Mouse (Mus musculus) NIH3T3 (cell line): ENCODE data around the gene Fam186a.
A peak's percentile ranks its signal among the peaks of the same experiment; 100 is the strongest.
"Not testable (repeated sequence)": the region's sequence is repeated elsewhere in the genome, so short reads cannot be mapped to it uniquely, and the experiment has no call there.

Experiments
- DNase-seq: peaks from one replicate; pipeline ENCODE4 v3.0.0-alpha.2; 2012; ENCODE audit warnings: low read depth

Gene Fam186a

GRCm38 (mm10) chr15:99966961-99967360 is at the start of gene Fam186a:
Gene Fam186a (minus strand): TSS chr15:99967061.
- no peak for DNase-seq

DNA sequence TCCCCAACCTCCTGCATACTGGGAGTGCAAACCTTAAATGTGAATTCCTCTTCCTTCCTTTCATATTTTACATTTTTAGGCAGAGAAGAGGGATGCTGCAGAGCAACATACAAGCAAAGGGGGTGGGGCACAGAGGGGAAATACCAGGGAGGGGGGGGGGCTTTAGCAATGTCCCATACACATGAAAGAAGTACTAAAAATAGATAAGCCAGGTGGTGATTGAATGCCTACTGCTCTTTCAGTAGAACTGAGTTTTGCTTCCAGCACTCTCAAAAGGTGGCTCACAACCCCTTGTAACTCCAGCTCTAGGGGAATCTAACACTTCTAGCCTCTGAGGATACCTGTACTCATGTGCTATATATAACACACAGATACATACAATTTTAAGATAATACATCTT is 39.3 kb upstream of the Fam186a start:
- no peak for DNase-seq

GRCm38 (mm10) chr15:100004677-100005273 is 37.9 kb upstream of the Fam186a start:
- DNase-seq: no peak

DNA sequence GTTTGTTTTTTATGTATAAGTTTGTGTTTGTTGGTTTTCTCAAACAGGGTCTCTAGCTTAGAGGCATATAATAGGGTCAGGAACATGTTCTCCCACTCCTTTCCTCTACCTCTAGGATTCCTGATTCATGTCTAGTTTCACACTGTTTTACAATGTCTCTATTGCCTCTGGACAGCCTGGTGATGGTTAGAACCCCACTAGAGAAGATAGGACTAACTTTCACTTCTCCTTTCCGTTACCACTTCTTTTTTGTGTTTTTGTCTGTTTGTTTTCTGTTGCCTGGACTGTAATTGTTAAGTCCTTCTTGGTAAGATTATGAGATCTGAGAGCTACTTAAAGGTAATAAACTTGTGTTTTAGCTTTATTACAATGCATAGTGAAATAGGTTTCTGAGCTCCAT is 32.5 kb upstream of the Fam186a start:
- no peak for DNase-seq

DNA sequence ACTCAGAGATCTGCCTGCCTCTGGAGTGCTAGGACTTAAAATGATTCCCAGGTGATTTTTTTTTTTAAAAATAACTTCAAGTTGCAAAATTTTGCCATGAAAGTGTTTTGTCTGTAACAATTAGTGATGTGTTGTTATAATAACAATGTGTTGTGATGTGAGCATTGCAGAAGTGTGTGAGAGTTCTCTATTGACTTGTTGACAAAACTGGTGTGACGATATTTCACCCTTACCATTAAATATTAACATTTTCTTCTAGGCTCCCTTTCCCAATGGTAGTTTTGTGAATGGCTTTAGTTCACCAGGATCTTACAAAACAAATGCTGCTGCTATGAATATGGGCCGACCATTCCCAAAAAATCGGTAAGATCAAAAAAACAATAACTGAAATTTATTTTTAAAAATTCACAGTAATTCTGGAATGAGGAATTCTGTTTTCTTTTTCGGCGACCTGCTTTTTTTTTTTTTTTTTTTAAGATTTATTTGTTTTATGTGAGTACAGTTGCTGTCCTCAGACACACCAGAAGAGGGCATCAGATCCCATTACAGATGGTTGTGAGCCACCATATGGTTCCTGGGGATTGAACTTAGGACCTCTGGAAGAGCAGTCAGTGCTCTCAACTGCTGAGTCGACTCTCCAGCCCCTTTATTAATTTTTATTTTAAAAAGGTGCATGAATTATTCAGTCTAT is 30.4 kb upstream of the Fam186a start:
- no peak for DNase-seq

DNA sequence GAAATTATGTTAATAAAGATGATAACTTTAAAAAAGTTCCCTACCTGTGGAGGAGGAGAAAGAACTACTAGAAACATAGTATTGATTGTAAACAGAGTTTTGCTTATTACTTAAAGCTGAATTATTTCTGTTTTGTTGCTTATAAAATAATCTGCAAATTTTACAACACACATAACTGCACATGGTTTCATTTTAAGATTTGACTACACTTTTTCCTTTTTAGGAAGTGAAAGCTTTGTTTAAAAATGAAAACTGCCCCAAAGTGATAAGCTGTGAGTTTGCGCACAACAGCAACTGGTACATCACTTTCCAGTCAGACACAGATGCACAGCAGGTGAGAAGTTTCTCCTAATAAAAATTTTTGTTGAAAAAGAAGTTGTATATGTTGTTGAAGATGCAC is 26.2 kb upstream of the Fam186a start:
- no peak for DNase-seq

GRCm38 (mm10) chr15:99979715-99980114 is 12.9 kb upstream of the Fam186a start:
- DNase-seq: no peak

GRCm38 (mm10) chr15:99979266-99979665 is 12.4 kb upstream of the Fam186a start:
- DNase-seq: no peak

- DNase-seq: not testable (repeated sequence)
These were observed 9.3 kb upstream of the Fam186a start for GRCm38 (mm10) chr15:99976121-99976520.

GRCm38 (mm10) chr15:99974476-99975220 is 7.8 kb upstream of the Fam186a start:
- no peak for DNase-seq

DNA sequence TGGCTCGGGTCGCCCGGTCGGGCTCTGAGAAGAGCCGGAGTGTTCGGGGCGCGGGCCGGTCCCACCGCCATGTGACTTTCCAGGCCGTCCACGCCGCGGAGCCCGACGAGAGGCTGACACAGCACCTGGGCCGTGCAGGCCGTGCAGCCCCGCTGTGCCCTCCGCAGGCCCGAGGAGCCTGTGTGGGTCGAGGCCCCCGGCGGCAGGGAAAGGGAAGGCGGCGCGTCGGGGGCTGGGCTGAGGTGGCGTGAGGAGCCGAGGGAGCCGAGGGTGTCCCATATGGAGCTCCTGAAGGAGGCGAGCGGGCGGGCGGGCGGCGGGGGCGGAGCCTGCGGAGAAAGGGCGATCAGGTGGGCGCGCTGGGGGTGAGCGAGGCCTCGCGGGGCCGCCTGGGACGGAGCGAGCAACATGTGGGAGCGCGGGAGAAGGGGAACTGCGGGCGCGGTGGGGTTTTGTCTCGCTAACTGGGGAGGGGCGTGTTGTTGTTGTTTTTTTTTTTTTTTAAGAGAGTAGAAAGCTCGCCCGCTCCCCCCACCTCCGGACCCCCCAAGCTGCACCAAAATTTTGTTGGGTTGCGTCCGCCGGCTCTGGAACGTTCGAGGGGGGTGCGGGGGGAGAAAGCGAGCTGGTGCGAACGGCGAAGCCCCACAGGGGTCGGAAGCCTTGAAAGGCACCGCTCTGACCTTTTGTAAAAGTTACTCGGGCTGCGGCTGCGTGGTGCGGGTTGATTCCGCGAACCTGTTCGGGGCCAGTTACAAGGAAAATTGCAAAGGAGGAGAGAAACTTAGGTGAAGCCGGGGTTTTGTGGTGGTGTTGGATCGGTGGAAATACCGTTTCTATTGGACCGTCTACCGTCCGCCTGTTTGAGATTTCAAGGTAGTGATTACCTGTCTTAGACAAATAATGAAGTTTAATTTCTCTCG is 6.4 kb upstream of the Fam186a start:
- DNase-seq: peak; percentile 88

GRCm38 (mm10) chr15:99972361-99972988 is 5.6 kb upstream of the Fam186a start:
- peak; percentile 96 for DNase-seq

DNA sequence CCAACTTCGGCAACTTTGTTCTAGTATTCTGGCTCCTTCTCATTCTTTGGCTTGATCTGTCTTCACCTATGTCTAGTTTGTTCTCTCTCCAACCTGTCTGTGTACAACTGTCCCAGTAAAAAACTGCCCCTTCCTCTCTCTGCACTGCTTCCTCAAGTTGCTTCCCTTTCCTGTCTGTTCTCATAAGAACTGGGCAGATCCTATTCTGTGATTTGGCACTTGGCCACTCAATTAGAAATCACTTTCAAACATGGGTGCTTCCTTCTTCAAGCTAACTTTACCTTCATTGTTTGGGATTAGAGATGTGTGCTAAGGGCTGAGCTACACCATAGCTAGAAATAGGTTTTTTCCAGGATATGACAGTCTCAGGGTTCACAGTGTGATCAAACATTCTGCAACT is 3.7 kb upstream of the Fam186a start:
- DNase-seq: no peak

- DNase-seq: not testable (repeated sequence)
These were observed 2.9 kb upstream of the Fam186a start, which contains the start of gene Larp4 for GRCm38 (mm10) chr15:99969765-99970164. Gene Larp4 (plus strand): TSS chr15:99970065.

GRCm38 (mm10) chr15:99965103-99965775 is 1.6 kb downstream of the Fam186a start:
- DNase-seq: peak; percentile 18

GRCm38 (mm10) chr15:99955324-99955723 is 11.5 kb downstream of the Fam186a start:
- no peak for DNase-seq

- DNase-seq: no peak
These were observed 25.8 kb downstream of the Fam186a start for GRCm38 (mm10) chr15:99940970-99941630.

DNA sequence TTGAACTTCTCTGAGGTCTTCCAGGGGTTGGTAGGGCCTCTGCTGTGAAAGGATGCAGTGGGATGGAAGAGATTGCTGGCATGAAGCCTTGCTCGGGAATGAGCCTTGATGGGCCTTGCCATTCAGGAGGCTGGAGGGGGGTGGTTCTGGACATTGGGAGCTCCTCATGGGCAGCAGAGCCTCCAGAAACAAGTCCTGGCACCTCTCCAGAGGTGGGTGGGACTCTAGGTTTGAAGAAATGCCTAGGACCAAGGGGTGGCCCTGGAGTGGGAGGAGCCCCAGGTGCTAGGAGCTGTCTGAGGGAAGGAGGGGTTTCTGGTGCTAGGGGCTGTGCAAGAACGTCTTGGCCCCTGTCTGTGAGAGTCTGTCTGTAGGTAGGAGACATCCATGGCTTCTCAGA is 26.4 kb downstream of the Fam186a start:
- DNase-seq: peak; percentile 47

- DNase-seq: no peak
These were observed 29.0 kb downstream of the Fam186a start for GRCm38 (mm10) chr15:99937841-99938240.

DNA sequence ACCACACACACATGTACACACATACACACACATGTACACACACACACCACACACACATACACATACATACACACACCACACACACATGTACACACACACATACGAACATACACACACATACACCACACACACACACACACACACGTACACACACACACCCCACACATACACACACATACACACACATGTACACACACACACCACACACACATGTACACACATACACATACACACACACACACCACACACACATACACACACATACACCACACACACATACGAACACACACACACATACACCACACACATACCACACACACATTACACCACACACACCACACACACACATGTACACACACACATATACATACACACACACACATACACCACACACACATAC is 30.2 kb downstream of the Fam186a start:
- DNase-seq: no peak
